Mouse (Mus musculus): ENCODE measurements around the gene Rpl3l. TPM values are rescaled to one million over a fixed set of nuclear protein-coding genes. Genes with fewer than 3 reads are reported as not detected.
"Not testable (repeated sequence)": the region's sequence is repeated elsewhere in the genome, so short reads cannot be mapped to it uniquely, and the experiment has no call there.

The Rpl3l gene
- polyA plus RNA-seq, 1 experiment, result 0.21 TPM

DNA sequence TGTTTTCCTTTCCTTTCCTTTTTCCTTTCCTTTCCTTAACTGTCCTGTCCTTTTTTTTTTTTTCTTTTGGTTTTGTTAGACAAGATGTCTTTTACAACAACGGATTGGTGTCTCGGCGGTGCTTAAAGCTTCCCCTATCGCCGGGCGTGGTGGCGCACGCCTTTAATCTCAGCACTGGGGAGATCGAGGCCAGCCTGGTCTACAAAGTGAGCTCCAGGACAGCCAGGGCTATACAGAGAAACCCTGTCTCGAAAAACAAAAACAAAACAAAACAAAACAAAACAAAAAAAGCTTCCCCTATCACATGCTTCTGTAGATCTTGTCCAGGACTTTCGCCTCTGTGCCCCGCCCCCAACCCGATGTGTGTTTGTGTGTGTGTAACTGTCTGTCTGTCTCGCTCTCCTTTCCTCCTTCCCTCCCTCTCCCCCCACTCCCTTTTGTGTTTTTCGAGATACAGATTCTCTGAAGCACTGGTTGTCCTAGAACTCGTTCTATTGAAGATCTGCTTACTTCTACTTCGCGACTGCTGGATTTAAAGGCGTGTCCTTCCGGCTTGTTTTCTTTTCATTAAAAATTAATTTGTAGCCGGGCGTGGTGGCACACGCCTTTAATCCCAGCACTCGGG lies 19.7 kb upstream of the Rpl3l start:
- H3K4me1 ChIP-seq (ENCODE audit: control insufficient read depth, insufficient read depth, low read length), result peaks cover 3% of the 10 kb centered on the region
- TF ChIP-seq CTCF (IDR thresholded peaks at IDR 0.05; ENCODE audit: control insufficient read depth, insufficient read depth, insufficient replicate concordance, low read depth, low read length) (no peak), POLR2A (IDR thresholded peaks at IDR 0.05; ENCODE audit: control insufficient read depth, low read depth, low read length) (no peak)
- peak overlapping the region; percentile 91 for H3K4me3 ChIP-seq (ENCODE audit: control insufficient read depth, low read depth, low read length)
- no peaks in the 10 kb centered on the region for H3K27me3 ChIP-seq (ENCODE audit: control insufficient read depth, insufficient read depth, low read length)
- H3K27ac ChIP-seq (ENCODE audit: control insufficient read depth, insufficient read depth, low read depth, low read length), result peak overlapping the region; percentile 63
- H3K36me3 ChIP-seq (ENCODE audit: control insufficient read depth, insufficient read depth, low read length), result no peaks in the 10 kb centered on the region; the same call in 1 of the 2 replicates

DNA sequence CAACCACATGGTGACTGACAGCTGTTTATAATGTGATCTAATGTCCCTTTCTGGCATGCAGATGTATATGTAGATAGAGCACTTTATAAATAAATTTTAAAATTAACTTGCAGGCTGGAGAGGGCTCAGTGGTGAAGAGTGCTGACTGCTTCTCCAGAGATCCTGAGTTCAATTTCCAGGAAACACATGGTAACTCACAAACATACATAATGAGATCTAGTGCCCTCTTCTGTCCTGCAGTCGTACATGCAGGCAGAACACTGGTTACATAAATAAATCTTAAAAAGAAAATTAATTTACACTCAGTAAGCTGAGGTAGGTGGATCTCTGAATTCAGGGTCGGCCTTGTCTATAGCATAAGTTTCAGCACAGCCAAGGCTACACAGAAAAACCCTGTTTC lies 19.0 kb upstream of the Rpl3l start:
- Histone ChIP-seq H3K4me1 (ENCODE audit: control insufficient read depth, insufficient read depth, low read length) (peaks cover 3% of the 10 kb centered on the region), H3K4me3 (ENCODE audit: control insufficient read depth, low read depth, low read length) (no peak overlapping the region), H3K27ac (ENCODE audit: control insufficient read depth, insufficient read depth, low read depth, low read length) (no peak overlapping the region), H3K27me3 (ENCODE audit: control insufficient read depth, insufficient read depth, low read length) (no peaks in the 10 kb centered on the region), H3K36me3 (ENCODE audit: control insufficient read depth, insufficient read depth, low read length) (no peaks in the 10 kb centered on the region; the same call in 1 of the 2 replicates)
- TF ChIP-seq POLR2A (IDR thresholded peaks at IDR 0.05; ENCODE audit: control insufficient read depth, low read depth, low read length) (no peak), CTCF (IDR thresholded peaks at IDR 0.05; ENCODE audit: control insufficient read depth, insufficient read depth, insufficient replicate concordance, low read depth, low read length) (no peak)

DNA sequence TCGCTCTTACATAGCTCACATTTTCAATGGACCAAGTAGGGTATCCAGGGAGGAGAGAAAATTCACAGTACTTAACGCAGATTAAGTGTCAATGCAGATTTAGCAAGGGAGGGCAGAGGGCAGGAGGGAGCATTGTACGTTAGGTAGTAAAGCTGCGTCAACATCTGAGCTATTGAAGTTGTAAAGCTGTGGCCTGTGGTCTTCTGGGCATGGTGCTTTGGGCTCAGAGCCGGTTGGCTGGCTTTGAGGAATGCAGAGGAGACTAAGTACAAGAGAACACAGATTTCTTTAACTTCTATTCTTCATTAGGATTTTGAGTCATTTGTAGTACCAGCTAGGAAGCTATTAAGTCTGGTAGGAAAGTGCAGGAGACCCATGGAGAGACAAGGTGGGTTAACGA lies 12.1 kb upstream of the Rpl3l start:
- Histone ChIP-seq H3K4me1 (ENCODE audit: control insufficient read depth, insufficient read depth, low read length) (no peaks in the 10 kb centered on the region), H3K27me3 (ENCODE audit: control insufficient read depth, insufficient read depth, low read length) (no peaks in the 10 kb centered on the region), H3K4me3 (ENCODE audit: control insufficient read depth, low read depth, low read length) (peak overlapping the region; percentile 96), H3K36me3 (ENCODE audit: control insufficient read depth, insufficient read depth, low read length) (no peaks in the 10 kb centered on the region; the same call in 1 of the 2 replicates), H3K27ac (ENCODE audit: control insufficient read depth, insufficient read depth, low read depth, low read length) (no peak overlapping the region)
- TF ChIP-seq CTCF (IDR thresholded peaks at IDR 0.05; ENCODE audit: control insufficient read depth, insufficient read depth, insufficient replicate concordance, low read depth, low read length) (no peak), POLR2A (IDR thresholded peaks at IDR 0.05; ENCODE audit: control insufficient read depth, low read depth, low read length) (no peak)

DNA sequence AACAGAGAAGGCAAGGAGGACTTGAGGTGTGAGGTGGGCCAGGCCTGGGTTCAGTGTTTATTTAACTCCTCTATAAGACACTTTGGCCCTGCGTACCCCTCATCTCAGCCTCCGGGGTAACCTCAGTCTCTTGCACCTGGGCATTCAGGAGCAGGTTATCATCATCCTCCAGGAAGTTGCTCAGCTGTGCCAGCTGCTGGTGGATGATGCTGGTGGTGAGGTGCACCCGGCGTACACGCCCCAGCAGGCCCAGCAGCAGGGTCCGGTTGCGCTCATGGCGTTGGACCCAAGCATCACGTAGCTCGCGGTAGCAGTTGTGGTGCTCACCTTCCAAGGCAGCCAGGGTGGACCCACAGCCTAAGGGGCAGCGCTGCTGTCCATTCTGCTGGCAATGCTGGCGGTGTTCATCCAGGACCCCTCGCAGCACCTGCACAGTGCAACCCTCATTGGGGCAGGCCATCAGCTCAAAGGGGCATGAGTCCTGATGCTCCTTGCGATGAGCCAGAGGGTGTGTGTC lies 11.4 kb upstream of the Rpl3l start:
- Histone ChIP-seq H3K27ac (ENCODE audit: control insufficient read depth, insufficient read depth, low read depth, low read length) (no peak overlapping the region), H3K27me3 (ENCODE audit: control insufficient read depth, insufficient read depth, low read length) (no peaks in the 10 kb centered on the region), H3K36me3 (ENCODE audit: control insufficient read depth, insufficient read depth, low read length) (no peaks in the 10 kb centered on the region; the same call in 1 of the 2 replicates), H3K4me3 (ENCODE audit: control insufficient read depth, low read depth, low read length) (peak overlapping the region; percentile 96), H3K4me1 (ENCODE audit: control insufficient read depth, insufficient read depth, low read length) (no peaks in the 10 kb centered on the region)
- TF ChIP-seq POLR2A (IDR thresholded peaks at IDR 0.05; ENCODE audit: control insufficient read depth, low read depth, low read length) (no peak), CTCF (IDR thresholded peaks at IDR 0.05; ENCODE audit: control insufficient read depth, insufficient read depth, insufficient replicate concordance, low read depth, low read length) (no peak)

DNA sequence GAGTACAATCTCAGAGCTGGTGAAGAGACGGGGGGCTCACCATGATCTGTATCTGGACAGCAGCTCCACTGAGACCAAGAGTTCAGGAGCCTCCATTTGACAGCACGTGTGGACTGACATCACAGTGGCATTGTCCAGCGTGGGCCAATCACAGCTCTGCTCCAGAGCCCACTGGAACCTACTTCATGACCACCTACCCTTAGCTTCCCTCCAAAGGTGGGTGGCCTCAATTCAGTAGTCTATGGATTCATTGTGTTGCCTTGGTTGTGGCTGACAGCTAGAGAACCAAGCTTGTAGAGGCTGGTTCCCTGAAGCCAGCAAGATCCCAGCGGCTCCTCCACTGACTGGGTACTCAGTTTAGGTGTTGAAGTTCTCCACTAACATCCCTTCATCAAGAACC lies 9.7 kb upstream of the Rpl3l start, which contains the start of the genes Rnf151 and Rps2:
TSS of gene Rnf151 (minus strand) at position 121 of the 400 bp plus-strand sequence.
TSS of gene Rps2 (plus strand) at position 174 of the 400 bp plus-strand sequence.
- no peaks in the 10 kb centered on the region for H3K27me3 ChIP-seq (ENCODE audit: control insufficient read depth, insufficient read depth, low read length)
- H3K27ac ChIP-seq (ENCODE audit: control insufficient read depth, insufficient read depth, low read depth, low read length), result peak within 1 kb of the TSS; percentile 79
- H3K4me1 ChIP-seq (ENCODE audit: control insufficient read depth, insufficient read depth, low read length), result no peaks in the 10 kb centered on the region
- H3K4me3 ChIP-seq (ENCODE audit: control insufficient read depth, low read depth, low read length), result peak within 1 kb of the TSS; percentile 96
- TF ChIP-seq CTCF (IDR thresholded peaks at IDR 0.05; ENCODE audit: control insufficient read depth, insufficient read depth, insufficient replicate concordance, low read depth, low read length), result no peak
- peak; percentile 84; the same call in 1 of the 2 replicates for TF ChIP-seq POLR2A (IDR thresholded peaks at IDR 0.05; ENCODE audit: control insufficient read depth, low read depth, low read length)
- H3K36me3 ChIP-seq (ENCODE audit: control insufficient read depth, insufficient read depth, low read length), result no peaks in the 10 kb centered on the region; the same call in 1 of the 2 replicates

DNA sequence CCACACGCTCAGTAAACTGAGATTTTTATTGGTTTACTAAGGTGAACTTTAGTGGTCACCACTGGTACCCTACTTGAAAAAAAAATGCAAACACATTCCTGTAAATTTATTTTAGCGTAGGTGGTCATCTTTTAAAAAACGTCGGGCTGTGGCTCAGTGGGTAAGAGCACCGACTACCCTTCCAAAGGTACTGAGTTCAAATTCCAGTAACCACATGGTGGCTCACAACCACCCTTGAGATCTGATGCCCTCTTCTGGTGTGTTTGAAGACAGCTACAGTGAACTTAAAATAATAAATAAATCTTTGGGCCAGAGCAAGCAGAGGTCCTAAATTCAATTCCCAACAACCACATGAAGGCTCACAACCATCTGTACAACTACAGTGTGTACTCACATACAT lies 8.7 kb upstream of the Rpl3l start:
- Histone ChIP-seq H3K27ac (ENCODE audit: control insufficient read depth, insufficient read depth, low read depth, low read length) (peak overlapping the region; percentile 79; the same call in 1 of the 2 replicates), H3K4me3 (ENCODE audit: control insufficient read depth, low read depth, low read length) (peak overlapping the region; percentile 96)
- not testable (repeated sequence) for H3K4me1 ChIP-seq (ENCODE audit: control insufficient read depth, insufficient read depth, low read length); H3K27me3 ChIP-seq (ENCODE audit: control insufficient read depth, insufficient read depth, low read length); H3K36me3 ChIP-seq (ENCODE audit: control insufficient read depth, insufficient read depth, low read length)

DNA sequence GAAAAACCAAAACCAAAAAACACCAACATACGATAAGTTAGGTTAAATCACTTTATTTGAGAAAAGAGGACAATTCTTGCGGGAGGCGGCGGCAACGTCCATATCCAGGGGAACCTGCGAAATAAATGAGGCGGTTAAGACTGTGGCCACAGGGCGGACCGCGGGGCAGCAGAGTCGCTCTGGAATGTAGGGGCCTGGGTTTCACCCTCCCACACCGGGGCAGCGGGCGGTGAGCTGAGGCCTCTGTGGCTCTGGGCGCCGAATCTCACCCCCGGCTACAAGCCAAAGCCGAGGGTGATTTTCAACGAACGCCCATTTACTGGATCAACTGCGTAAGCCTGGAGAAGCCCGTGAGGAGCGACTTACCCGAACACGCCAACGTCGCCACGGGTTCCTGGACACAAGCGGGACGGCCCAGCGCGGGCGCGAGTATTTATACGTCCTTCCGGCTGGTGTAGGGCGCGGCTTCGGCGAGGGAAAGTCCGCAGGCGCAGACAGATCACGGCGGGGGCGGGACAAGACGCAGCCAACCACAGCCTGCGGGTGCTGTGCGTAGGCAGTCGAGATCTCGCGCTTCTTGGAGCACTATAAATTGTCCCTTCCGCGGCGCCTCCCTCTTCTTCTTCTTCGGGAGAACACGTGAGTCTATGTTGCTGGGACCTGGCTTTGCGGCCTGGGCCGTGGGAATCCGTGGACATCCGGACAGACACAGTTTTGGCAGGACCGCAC lies 8.0 kb upstream of the Rpl3l start:
- TF ChIP-seq POLR2A (IDR thresholded peaks at IDR 0.05; ENCODE audit: control insufficient read depth, low read depth, low read length), result peak; percentile 99
- 0 out of 2 replicates have a peak, but pooled peaks have one; percentile 8 for TF ChIP-seq CTCF (IDR thresholded peaks at IDR 0.05; ENCODE audit: control insufficient read depth, insufficient read depth, insufficient replicate concordance, low read depth, low read length)
- Histone ChIP-seq H3K27ac (ENCODE audit: control insufficient read depth, insufficient read depth, low read depth, low read length) (peak overlapping the region; percentile 91), H3K4me3 (ENCODE audit: control insufficient read depth, low read depth, low read length) (peak overlapping the region; percentile 96), H3K27me3 (ENCODE audit: control insufficient read depth, insufficient read depth, low read length) (no peaks in the 10 kb centered on the region), H3K36me3 (ENCODE audit: control insufficient read depth, insufficient read depth, low read length) (no peaks in the 10 kb centered on the region; the same call in 1 of the 2 replicates), H3K4me1 (ENCODE audit: control insufficient read depth, insufficient read depth, low read length) (peaks cover 2% of the 10 kb centered on the region)

DNA sequence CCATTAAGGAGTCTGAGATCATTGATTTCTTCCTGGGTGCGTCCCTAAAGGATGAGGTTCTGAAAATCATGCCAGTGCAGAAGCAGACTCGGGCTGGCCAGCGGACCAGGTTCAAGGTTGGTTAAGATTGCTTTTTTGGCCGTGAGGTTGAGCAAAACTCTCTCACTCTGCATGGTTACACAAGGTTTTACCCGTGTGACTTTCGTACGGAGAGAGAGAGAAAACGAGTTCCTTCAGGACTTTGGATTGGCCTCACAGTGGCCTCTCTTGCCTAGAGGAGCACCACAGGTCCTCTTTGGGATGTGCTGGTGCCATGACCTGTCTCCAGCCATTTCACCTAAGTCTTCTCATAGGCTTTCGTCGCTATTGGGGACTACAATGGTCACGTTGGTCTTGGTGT lies 7.0 kb upstream of the Rpl3l start:
- H3K27me3 ChIP-seq (ENCODE audit: control insufficient read depth, insufficient read depth, low read length); H3K4me1 ChIP-seq (ENCODE audit: control insufficient read depth, insufficient read depth, low read length); H3K36me3 ChIP-seq (ENCODE audit: control insufficient read depth, insufficient read depth, low read length): not testable (repeated sequence)
- H3K4me3 ChIP-seq (ENCODE audit: control insufficient read depth, low read depth, low read length), result peak overlapping the region; percentile 96
- H3K27ac ChIP-seq (ENCODE audit: control insufficient read depth, insufficient read depth, low read depth, low read length), result peak overlapping the region; percentile 44

DNA sequence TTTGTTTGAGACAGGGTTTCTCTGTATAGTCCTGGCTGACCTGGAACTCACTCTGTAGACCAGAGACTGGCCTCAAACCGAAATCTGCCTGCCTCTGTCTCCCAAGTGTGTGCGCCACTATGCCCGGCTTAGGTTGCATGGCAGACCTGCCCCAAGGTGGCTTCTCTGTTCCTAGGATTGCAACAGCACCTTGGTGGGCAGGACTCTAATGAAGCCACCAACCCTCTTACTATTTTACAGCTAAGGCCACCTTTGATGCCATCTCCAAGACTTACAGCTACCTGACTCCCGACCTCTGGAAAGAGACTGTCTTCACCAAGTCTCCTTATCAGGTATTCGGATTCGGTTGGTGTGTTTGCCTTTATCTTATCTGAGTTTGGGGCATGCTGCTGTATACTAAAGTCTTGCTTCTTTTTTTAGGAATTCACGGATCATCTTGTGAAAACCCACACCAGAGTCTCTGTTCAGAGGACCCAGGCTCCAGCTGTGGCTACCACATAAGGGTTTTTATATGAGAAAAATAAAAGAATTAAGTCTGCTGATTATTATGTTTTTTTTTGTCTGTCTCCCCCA lies 6.2 kb upstream of the Rpl3l start:
- peak overlapping the region; percentile 25 for H3K4me3 ChIP-seq (ENCODE audit: control insufficient read depth, low read depth, low read length)
- not testable (repeated sequence) for H3K27me3 ChIP-seq (ENCODE audit: control insufficient read depth, insufficient read depth, low read length); H3K27ac ChIP-seq (ENCODE audit: control insufficient read depth, insufficient read depth, low read depth, low read length); H3K4me1 ChIP-seq (ENCODE audit: control insufficient read depth, insufficient read depth, low read length); H3K36me3 ChIP-seq (ENCODE audit: control insufficient read depth, insufficient read depth, low read length)

Data from testis, adult 2 months (tissue).